Mouse (Mus musculus) gastrocnemius, postnatal 36 days (tissue): ENCODE measurements around the gene Dus3l. TPM values are rescaled to one million over a fixed set of nuclear protein-coding genes. Genes with fewer than 3 reads are reported as not detected.

Experiments used
- DNase-seq, 2 experiments: peaks; one replicate each; pipeline ENCODE4 v3.0.0; 2022
- intact Hi-C: fragments of 180-260 bp; cut with DNase I; formaldehyde crosslinking; loops from one replicate; pipeline ENCODE4 v1.15.1; 2025
- long read RNA-seq, 2 experiments: library from polyadenylated mRNA; stranded (forward); transcript quantifications; one replicate each; pipeline ENCODE4 v2.0.0; 2021
- total RNA-seq, 2 experiments: library from RNA; stranded (reverse); gene quantifications; 2 replicates each; pipeline ENCODE4 v1.2.3; 2021

The Dus3l gene
- 10 to 100 TPM; 13.4 to 16.1 TPM for total RNA-seq
- long read RNA-seq, experiment 1, transcript Dus3l-201 (13 exons, 2,025 nt): major isoform, 13 of 18 reads
- long read RNA-seq, experiment 1, partial matches to known transcripts: 2 of 18 reads
- long read RNA-seq, experiment 1, other reads (novel, unspliced or antisense): 3 of 18 reads
- long read RNA-seq, experiment 2, transcript Dus3l-201 (13 exons, 2,025 nt): major isoform, 10 of 22 reads
- long read RNA-seq, experiment 2, partial matches to known transcripts: 4 of 22 reads
- long read RNA-seq, experiment 2, other reads (novel, unspliced or antisense): 7 of 22 reads

- peak; percentile 77 to 97 for DNase-seq
- intact Hi-C loops: loop anchor here (10.0 kb wide), 1 partner anchor 510 kb away; the partner anchor contains the start of gene Vav1
These were observed at the start of gene Dus3l for GRCm38 (mm10) chr17:56764474-56765354. Gene Dus3l (plus strand): TSS chr17:56764757.

DNA sequence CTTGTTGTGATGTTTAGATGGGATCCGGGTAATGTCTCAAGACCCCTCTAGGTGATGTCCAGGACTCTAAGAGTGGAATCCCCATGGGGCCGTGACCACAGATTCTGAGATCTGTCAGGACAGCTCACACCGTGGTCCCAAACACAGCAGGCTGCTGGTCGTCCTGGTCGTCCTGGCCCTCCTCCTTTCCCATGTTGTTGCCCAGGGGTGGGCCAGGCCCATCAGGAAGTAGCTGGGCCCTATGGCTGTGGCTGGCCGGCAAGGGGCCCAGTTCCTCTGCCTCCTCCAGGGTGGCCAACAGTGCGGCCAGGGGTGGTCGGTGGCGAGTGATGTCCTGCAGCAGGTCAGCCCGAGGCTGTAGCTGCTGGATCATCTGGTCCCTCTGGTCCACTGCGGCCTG lies 49.2 kb upstream of the Dus3l start:
- DNase-seq: no peak
- intact Hi-C loops: no loop called here

DNA sequence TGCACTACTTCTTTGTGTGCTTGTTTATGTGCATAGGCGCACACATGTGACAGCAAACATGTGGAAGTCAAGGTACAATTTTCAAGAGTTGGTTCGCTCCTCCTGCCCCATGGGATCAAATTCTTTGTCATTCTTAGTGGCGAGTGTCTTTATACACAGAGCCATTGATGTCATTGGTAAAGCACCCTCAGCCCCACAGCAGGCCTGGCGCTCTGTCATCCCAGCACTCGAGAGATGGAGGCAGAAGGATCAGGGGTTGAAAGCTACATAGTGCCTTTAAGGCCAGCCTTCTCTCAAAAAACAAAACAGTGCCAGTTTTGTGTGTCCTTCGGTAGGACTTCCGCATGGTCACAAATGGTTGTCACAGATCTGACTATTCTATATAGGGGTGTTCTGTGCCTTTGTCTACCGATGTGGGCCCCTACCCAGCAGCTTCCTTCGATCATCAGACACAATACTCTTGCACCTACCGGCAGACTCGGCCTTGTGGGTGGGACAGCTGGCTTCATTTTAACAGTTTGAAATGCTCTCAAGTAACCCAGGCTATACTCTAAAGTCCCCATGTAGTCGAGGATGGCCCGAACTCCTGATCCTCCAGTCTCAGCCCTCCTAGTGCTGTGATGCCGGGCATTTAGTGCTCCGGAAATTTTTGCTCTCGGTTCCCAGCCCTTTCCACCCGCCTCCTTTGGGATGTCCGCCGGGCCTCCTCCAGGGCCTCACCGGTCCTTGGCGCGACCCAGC lies 48.5 kb upstream of the Dus3l start:
- DNase-seq: no peak
- intact Hi-C loops: no loop called here

DNA sequence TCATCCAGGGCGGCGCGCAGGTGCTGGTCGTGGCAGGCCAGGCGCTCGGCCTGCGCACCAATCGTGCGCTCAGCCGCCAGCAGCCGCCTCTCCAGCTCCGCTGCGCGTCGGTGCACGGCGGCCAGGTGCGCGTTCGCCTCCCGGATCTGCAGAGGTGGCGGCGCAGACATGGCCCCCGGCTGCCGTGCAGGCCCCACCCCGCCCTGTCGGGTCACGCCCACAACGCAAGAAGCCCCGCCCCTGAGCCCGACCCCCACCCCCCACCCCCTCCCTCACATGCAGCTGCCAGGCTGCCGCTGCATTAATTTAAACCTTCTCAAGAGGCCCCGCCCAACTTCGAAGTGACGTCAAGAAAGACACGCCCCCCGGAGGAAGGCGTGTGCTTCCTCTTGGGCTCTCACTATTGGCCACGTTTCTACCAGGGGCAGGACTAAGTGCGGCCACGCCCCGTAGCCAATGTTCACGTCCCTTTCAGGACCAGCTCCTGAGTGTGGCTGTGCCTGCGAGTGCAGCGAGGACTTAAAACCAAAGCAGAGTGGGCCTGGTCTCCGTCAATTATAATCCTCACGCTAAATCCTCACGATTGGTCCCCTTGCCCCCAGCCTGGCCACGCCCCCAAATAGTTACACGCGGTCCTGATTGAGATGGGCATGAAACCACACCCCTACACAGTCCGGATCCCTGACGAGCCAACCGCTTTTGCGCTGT lies 47.7 kb upstream of the Dus3l start:
- DNase-seq: peak; percentile 93 to 98
- intact Hi-C loops: no loop called here

- intact Hi-C loops: no loop called here
- DNase-seq: peak; percentile 92 to 95
These were observed 47.0 kb upstream of the Dus3l start, which contains the start of the genes Ndufa11 and Vmac for GRCm38 (mm10) chr17:56717363-56718058. Gene Ndufa11 (plus strand): TSS chr17:56717767. Gene Vmac (minus strand): TSS chr17:56718022.

DNA sequence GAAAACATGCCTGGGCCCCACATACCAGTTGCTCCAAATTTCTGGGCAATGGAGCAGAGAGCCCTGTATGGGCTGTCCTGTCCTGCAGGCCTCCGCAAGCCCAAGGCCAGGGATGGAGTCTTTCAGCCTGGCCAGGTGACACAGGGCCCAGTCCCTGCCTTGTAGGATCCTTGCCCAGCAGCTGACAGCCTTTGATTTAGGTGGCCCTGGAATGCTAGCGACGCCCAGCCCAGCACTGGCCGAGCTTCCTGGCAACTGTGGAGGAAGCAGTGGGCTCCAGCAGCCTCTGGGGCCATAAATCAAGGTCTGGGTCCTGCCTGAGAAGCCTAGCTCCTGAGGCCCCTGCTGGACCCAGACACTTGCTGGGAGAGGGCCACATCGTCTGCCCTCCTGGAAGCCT lies 42.1 kb upstream of the Dus3l start:
- DNase-seq: peak in 1 of 2 experiments; percentile 66
- intact Hi-C loops: loop anchor here (5.0 kb wide), 1 partner anchor 35 kb away; the partner anchor contains the start of gene Nrtn

DNA sequence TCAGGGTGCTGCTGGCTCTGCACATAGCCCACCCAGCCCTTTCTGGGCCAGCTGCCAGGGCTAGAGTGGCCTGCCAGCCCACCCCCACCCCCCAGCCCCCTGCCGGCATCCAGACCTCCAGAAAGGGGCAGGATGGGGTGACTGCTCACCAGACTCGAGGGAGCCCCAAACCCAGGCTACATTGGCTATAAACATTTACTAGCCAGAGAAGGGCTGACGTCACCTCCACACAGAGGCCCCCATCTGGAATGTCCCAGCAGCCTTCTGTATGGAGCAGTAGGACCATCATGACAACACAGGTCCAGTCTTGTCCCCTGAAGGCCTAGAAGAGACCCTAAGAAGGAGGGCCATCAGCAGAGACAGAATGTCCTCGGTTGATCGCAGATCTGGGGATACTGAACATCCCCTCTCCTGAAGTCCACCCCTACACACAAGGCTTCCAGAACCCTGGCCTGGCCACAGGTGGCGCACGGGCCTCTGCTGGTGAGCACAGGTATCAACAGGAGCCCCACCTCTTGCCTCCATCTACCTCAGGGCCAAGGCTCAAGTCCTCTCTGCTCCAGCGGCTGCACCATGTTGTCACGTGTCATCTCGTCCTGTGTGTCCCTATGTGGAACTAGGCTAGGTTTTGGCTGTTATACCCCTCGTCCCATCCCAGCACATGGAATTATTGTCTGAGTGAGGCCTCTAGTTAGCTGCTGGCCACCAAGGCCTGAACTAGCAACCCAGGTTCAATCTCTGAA lies 41.0 kb upstream of the Dus3l start:
- DNase-seq: no peak
- intact Hi-C loops: loop anchor here (5.0 kb wide), 1 partner anchor 34 kb away; the partner anchor contains the start of gene Nrtn

GRCm38 (mm10) chr17:56727029-56727649 lies 37.4 kb upstream of the Dus3l start:
- intact Hi-C loops: no loop called here
- no peak for DNase-seq

- intact Hi-C loops: no loop called here
- DNase-seq: no peak
These were observed 36.9 kb upstream of the Dus3l start for GRCm38 (mm10) chr17:56727659-56728058.

- no peak for DNase-seq
These were observed 36.4 kb upstream of the Dus3l start for GRCm38 (mm10) chr17:56728117-56728516.

GRCm38 (mm10) chr17:56729151-56729550 lies 35.4 kb upstream of the Dus3l start:
- intact Hi-C loops: no loop called here
- no peak for DNase-seq

More at GRCm38 (mm10) chr17:56728117-56728516, 36.4 kb upstream of the Dus3l start:
- intact Hi-C loops: no loop called here

GRCm38 (mm10) chr17:56729656-56730055 lies 34.9 kb upstream of the Dus3l start:
- no peak for DNase-seq
- intact Hi-C loops: no loop called here

GRCm38 (mm10) chr17:56736534-56736933 lies 28.0 kb upstream of the Dus3l start:
- intact Hi-C loops: no loop called here
- no peak for DNase-seq

DNA sequence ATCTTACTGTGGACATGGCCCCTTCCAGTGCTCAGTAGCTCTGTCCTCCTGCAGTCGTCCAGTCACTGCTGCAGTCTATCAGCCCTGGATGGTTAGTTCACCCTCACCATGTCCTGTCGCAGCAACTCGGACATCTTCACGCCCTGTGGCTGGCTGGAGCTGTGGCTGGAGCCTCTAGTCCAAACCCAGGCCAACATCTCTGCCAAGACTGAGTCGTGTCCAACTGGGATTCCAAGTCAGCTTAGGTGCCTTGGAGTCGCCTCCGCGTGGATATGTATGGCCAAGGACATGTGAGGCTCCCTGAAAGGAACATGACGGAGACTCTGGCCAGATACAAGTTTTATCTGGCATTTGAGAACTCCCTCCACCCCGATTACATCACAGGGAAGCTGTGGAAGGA lies 26.3 kb upstream of the Dus3l start:
- no peak for DNase-seq
- intact Hi-C loops: no loop called here

- intact Hi-C loops: no loop called here
- no peak for DNase-seq
These were observed 24.3 kb upstream of the Dus3l start for GRCm38 (mm10) chr17:56740118-56740787.

DNA sequence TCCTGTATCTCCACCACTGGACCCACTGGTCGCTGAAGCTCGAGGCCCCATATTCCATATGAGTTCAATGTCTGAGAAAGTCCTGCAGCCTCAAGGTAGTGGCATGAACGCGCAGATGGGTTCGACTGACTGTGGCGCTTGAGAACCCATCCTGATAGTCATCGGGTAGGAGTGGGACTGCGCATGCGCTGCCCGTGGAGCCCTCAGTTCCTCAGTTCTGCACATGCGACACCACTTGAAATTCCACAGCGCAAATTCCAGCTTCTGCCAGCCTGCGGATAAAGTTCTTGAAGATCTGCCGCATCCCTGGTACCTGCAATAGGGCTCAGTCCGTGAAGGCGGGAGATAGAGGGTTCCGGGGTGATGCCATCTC lies 23.8 kb upstream of the Dus3l start:
- intact Hi-C loops: no loop called here
- DNase-seq: no peak

DNA sequence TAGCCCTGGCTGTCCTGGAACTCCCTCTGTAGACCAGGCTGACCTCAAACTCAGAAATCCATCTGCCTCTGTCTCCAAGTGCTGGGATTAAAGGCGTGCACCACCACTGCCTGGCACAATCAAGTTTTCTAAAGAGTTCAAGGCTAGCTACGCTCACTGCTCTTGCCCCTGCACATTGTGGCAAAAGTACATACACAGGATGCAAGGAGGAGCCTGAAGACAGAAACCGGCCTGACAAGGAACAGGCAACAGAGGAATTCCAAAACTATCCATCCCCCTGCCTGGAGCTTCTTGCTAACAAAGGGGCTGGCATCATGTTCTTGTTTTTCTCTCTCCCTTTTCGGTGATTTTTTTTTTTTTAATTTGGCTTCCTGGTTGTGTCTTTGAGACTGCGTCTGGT lies 20.4 kb upstream of the Dus3l start:
- intact Hi-C loops: no loop called here
- no peak for DNase-seq
